Mouse (Mus musculus): Measurements from ENCODE around the gene Rexo2.
"Not testable (repeated sequence)": the region's sequence is repeated elsewhere in the genome, so short reads cannot be mapped to it uniquely, and the experiment has no call there.

The Rexo2 gene

GRCm38 (mm10) chr9:48480411-48481213 lies at the start of gene Rexo2:
TSS of gene Rexo2 (minus strand) at chr9:48480623.
- peak; percentile 95 for DNase-seq

- no peak for DNase-seq
These were observed 46.1 kb upstream of the Rexo2 start for GRCm38 (mm10) chr9:48526520-48526919.

- no peak for DNase-seq
These were observed 45.1 kb upstream of the Rexo2 start for GRCm38 (mm10) chr9:48525566-48525965.

GRCm38 (mm10) chr9:48520405-48520804 lies 40.0 kb upstream of the Rexo2 start:
- DNase-seq, result not testable (repeated sequence)

GRCm38 (mm10) chr9:48517372-48518130 lies 37.1 kb upstream of the Rexo2 start:
- DNase-seq, result no peak

- DNase-seq, result no peak
These were observed 36.4 kb upstream of the Rexo2 start for GRCm38 (mm10) chr9:48516615-48517371.

GRCm38 (mm10) chr9:48515332-48515731 lies 34.9 kb upstream of the Rexo2 start:
- DNase-seq, result no peak

GRCm38 (mm10) chr9:48510134-48510533 lies 29.7 kb upstream of the Rexo2 start:
- no peak for DNase-seq

- DNase-seq, result no peak
These were observed 24.4 kb upstream of the Rexo2 start for GRCm38 (mm10) chr9:48504741-48505365.

- DNase-seq, result no peak
These were observed 22.6 kb upstream of the Rexo2 start for GRCm38 (mm10) chr9:48503001-48503400.

- no peak for DNase-seq
These were observed 20.8 kb upstream of the Rexo2 start for GRCm38 (mm10) chr9:48501192-48501591.

- DNase-seq, result no peak
These were observed 15.1 kb upstream of the Rexo2 start for GRCm38 (mm10) chr9:48495548-48495932.

- DNase-seq, result peak; percentile 96
These were observed 14.6 kb upstream of the Rexo2 start, which contains the start of the genes Rbm7 and Gm5617 for GRCm38 (mm10) chr9:48494817-48495547. TSS of gene Rbm7 (minus strand) at chr9:48495299. TSS of gene Gm5617 (plus strand) at chr9:48495442.

GRCm38 (mm10) chr9:48481214-48482134 lies 1.1 kb upstream of the Rexo2 start:
- peak; percentile 15 for DNase-seq

GRCm38 (mm10) chr9:48479838-48480410 lies 499 bp downstream of the Rexo2 start:
- no peak for DNase-seq

GRCm38 (mm10) chr9:48478808-48479207 lies 1.6 kb downstream of the Rexo2 start:
- DNase-seq, result no peak

- DNase-seq, result no peak
These were observed 3.9 kb downstream of the Rexo2 start for GRCm38 (mm10) chr9:48476236-48477165.

GRCm38 (mm10) chr9:48474367-48474766 lies 6.1 kb downstream of the Rexo2 start:
- DNase-seq, result no peak

- DNase-seq, result no peak
These were observed 7.3 kb downstream of the Rexo2 start for GRCm38 (mm10) chr9:48473131-48473530.
